Mouse (Mus musculus) intestine, postnatal 0 days (tissue): ENCODE measurements around the gene Mcf2l. TPM values are rescaled to one million over a fixed set of nuclear protein-coding genes. Genes with fewer than 3 reads are reported as not detected.
A peak's percentile ranks its signal among the peaks of the same experiment; 100 is the strongest.

Source experiments
- ATAC-seq: fragments of 200-750 bp; cut with Nextera tagmentation; 2 replicates; pipeline ENCODE4 v1.8.0; 2017; ENCODE audit warnings: mild to moderate bottlenecking, moderate TSS enrichment, moderate library complexity
- H3K27ac ChIP-seq: fragments of 300-500 bp; sonication (generic); 2 replicates; pipeline ENCODE4 v1.5.1; 2014; ENCODE audit warnings: mild to moderate bottlenecking, low read depth, low read length, moderate library complexity
- H3K27me3 ChIP-seq: fragments of 300-500 bp; sonication (generic); replicated peaks from 2 replicates; pipeline ENCODE4 v1.6.1; 2014; ENCODE audit warnings: low read length, mixed read lengths; ENCODE audit not compliant: control insufficient read depth, insufficient read depth
- H3K36me3 ChIP-seq: fragments of 300-500 bp; sonication (generic); 2 replicates; pipeline ENCODE4 v1.6.1; 2014; ENCODE audit warnings: mild to moderate bottlenecking, moderate library complexity; ENCODE audit not compliant: control insufficient read depth, insufficient read depth
- H3K4me1 ChIP-seq: fragments of 300-500 bp; sonication (generic); replicated peaks from 2 replicates; pipeline ENCODE4 v1.6.1; 2014; ENCODE audit warnings: antibody characterized with exemption, low read length, mixed read lengths; ENCODE audit not compliant: control insufficient read depth, insufficient read depth
- H3K4me2 ChIP-seq: fragments of 300-500 bp; sonication (generic); replicated peaks from 2 replicates; pipeline ENCODE4 v1.6.1; 2014; ENCODE audit warnings: low read depth, mild to moderate bottlenecking, moderate library complexity
- H3K4me3 ChIP-seq: fragments of 300-500 bp; sonication (generic); 2 replicates; pipeline ENCODE4 v1.5.1; 2014; ENCODE audit warnings: low read depth, low read length
- H3K9ac ChIP-seq: fragments of 300-500 bp; sonication (generic); 2 replicates; pipeline ENCODE4 v1.6.1; 2014; ENCODE audit warnings: mild to moderate bottlenecking, low read depth, low read length
- H3K9me3 ChIP-seq: fragments of 300-500 bp; sonication (generic); 2 replicates; pipeline ENCODE4 v1.6.1; 2016; ENCODE audit warnings: mixed run types; ENCODE audit not compliant: control insufficient read depth
- CTCF ChIP-seq: sonication (generic); IDR thresholded peaks from 2 replicates; pipeline ENCODE4 v1.5.1; 2016; ENCODE audit warnings: low read depth, mild to moderate bottlenecking, control low read depth, antibody characterized with exemption, moderate library complexity
- WGBS: fragments of 180-500 bp; shearing (Covaris S2); extraction: QIAGEN DNeasy Blood & Tissue Kit; methylation state at CpG from one replicate; pipeline ENCODE4 v1.1.7; 2014; 5-methylcytosine and 5-hydroxymethylcytosine counted together
- polyA plus RNA-seq: library from polyadenylated mRNA; unstranded; fragments of >200 nt; fragmentation: Nextera tagmentation; extraction: Ambion mirVana; gene quantifications from 2 replicates; pipeline ENCODE4 v1.2.1, GENCODE M21; 2015

Gene Mcf2l
- polyA plus RNA-seq, 1 experiment from 2014 or later: 6.7 TPM

GRCm38 (mm10) chr8:12976290-12976689 is 102.7 kb downstream of the Mcf2l start:
- Histone ChIP-seq H3K9ac (no peak overlapping the region), H3K4me3 (no peak overlapping the region), H3K36me3 (no peaks in the 10 kb centered on the region), H3K27ac (no peak overlapping the region), H3K9me3 (no peaks in the 10 kb centered on the region), H3K27me3 (no peaks in the 10 kb centered on the region), H3K4me1 (no peaks in the 10 kb centered on the region), H3K4me2 (no peak overlapping the region)
- 83% methylated on average over 11 of the region's 11 CpGs for WGBS
- no peak for ATAC-seq
- TF ChIP-seq CTCF: no peak

- no peaks in the 10 kb centered on the region for H3K4me1 ChIP-seq
- 67% methylated on average over 5 of the region's 5 CpGs for WGBS
- H3K4me3 ChIP-seq: no peak overlapping the region
- H3K36me3 ChIP-seq: no peaks in the 10 kb centered on the region
- no peak for TF ChIP-seq CTCF
- no peak overlapping the region for H3K4me2 ChIP-seq
- no peaks in the 10 kb centered on the region for H3K27me3 ChIP-seq
- ATAC-seq: no peak
- no peak overlapping the region for H3K27ac ChIP-seq
- no peak overlapping the region for H3K9ac ChIP-seq
- no peaks in the 10 kb centered on the region for H3K9me3 ChIP-seq
Observed at GRCm38 (mm10) chr8:12976723-12977122, 103.1 kb downstream of the Mcf2l start.

GRCm38 (mm10) chr8:12977325-12977724 is 103.7 kb downstream of the Mcf2l start:
- Histone ChIP-seq H3K36me3 (no peaks in the 10 kb centered on the region), H3K9ac (no peak overlapping the region), H3K9me3 (no peaks in the 10 kb centered on the region), H3K27me3 (no peaks in the 10 kb centered on the region), H3K27ac (no peak overlapping the region), H3K4me1 (no peaks in the 10 kb centered on the region), H3K4me3 (no peak overlapping the region), H3K4me2 (no peak overlapping the region)
- no peak for TF ChIP-seq CTCF
- 71% methylated on average over 12 of the region's 12 CpGs for WGBS
- ATAC-seq: no peak

DNA sequence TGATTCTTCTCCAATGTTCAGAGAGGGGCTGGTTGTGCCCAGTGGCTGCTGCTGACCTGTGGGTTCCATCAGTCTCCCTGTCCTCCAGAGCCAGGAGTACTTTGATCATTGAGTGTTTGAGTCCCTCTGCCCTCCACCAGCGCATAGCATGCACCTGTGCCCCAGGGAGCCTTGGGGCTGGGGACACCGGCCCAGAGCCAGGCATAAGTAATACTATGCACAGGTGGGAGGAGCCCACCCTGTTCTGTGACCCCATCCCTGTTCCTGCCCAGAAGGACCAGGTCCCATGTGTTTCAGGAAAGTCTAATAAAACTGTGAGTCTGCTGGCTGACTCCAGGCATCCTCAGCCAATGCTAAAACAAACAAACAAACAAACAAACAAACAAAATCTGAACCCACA is 104.7 kb downstream of the Mcf2l start:
- Histone ChIP-seq H3K9me3 (no peaks in the 10 kb centered on the region), H3K36me3 (no peaks in the 10 kb centered on the region), H3K27me3 (no peaks in the 10 kb centered on the region), H3K9ac (no peak overlapping the region), H3K4me3 (no peak overlapping the region), H3K27ac (no peak overlapping the region), H3K4me2 (no peak overlapping the region), H3K4me1 (no peaks in the 10 kb centered on the region)
- no peak for TF ChIP-seq CTCF
- ATAC-seq: no peak
- WGBS: 52% methylated on average over 2 of the region's 2 CpGs

DNA sequence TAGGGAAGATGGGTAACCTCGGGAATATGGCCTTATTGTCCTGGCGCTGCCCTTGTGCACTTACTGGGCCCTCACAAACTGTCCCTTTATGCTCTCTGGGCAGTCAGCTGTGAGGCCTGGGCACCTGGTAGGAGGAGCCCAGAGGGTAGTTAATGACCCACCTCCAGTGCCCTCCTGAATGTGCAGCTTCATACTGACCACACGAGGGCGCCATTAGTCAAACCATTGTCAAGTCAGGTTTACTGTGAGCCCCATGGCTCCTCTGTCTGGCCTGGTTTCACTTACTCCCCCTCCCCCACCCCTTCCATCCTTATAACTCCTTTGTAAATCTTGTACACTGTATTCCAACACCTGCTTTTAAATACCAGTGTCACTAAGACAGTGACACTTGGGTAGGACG is 105.1 kb downstream of the Mcf2l start:
- peak; percentile 68 for ATAC-seq
- no peaks in the 10 kb centered on the region for H3K4me1 ChIP-seq
- peak; percentile 87 for TF ChIP-seq CTCF
- no peak overlapping the region for H3K4me3 ChIP-seq
- WGBS: 31% methylated on average over 5 of the region's 5 CpGs
- no peak overlapping the region for H3K27ac ChIP-seq
- H3K9me3 ChIP-seq: no peaks in the 10 kb centered on the region
- H3K9ac ChIP-seq: no peak overlapping the region
- no peaks in the 10 kb centered on the region for H3K36me3 ChIP-seq
- H3K27me3 ChIP-seq: no peaks in the 10 kb centered on the region
- H3K4me2 ChIP-seq: no peak overlapping the region

DNA sequence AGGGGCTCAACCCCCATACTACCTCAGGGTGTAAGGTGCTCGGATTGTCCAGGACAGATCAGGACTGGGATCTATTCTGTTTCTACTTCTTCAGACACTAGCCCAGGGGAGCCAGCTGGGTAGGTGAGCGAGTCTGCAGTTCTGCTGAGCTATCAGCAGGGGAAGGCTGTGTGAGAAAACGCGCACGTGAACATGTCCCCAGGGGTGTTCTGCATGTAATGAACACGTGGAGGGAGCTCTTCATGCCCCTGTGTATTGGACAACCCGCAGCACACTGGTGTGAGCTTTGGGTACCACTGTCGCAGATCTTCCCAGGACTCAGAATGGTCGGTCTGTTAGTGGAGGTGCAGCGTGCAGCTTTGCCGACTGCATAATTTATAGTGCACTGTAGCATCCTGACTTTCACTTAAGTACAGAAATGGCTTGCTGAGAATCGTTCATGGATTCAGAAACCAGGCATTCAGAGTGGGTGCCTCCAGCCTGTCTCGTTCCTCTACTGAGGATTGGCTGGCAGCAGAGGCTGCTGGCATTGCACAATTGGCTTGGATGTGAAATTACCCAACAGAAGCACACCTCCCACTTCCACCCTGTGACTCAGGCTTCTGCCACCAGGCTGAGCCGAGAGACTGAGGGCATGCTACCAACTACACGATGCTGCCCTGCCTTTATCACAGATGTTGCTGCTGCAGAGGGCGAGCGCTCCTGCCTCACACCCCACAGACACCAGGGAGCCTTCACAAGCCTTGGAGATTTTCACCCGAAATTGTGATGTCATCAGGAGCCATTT is 110.3 kb downstream of the Mcf2l start:
- WGBS: 83% methylated on average over 18 of the region's 18 CpGs
- H3K9me3 ChIP-seq: no peaks in the 10 kb centered on the region
- peak; percentile 25; the same call in 1 of the 2 replicates for ATAC-seq
- no peaks in the 10 kb centered on the region for H3K4me1 ChIP-seq
- H3K36me3 ChIP-seq: no peaks in the 10 kb centered on the region
- H3K27me3 ChIP-seq: no peaks in the 10 kb centered on the region
- H3K9ac ChIP-seq: no peak overlapping the region
- no peak overlapping the region; the same call in 1 of the 2 replicates for H3K27ac ChIP-seq
- H3K4me3 ChIP-seq: no peak overlapping the region
- H3K4me2 ChIP-seq: no peak overlapping the region
- TF ChIP-seq CTCF: no peak
